Mouse (Mus musculus) lung, adult 2 months (tissue): ENCODE measurements around the gene March10.

ENCODE experiments used
- CTCF ChIP-seq: fragments of 200-500 bp; IDR thresholded peaks from 2 replicates; pipeline ENCODE4 v1.5.1; 2011; ENCODE audit warnings: mild to moderate bottlenecking, low read length, control low read depth; ENCODE audit not compliant: insufficient read depth
- POLR2A ChIP-seq: fragments of 200-500 bp; IDR thresholded peaks from 2 replicates; pipeline ENCODE4 v1.6.1; 2011; ENCODE audit warnings: low read depth, mild to moderate bottlenecking, control low read depth, low read length, borderline replicate concordance; ENCODE audit errors: extremely low read depth

GRCm38 (mm10) chr11:105362041-105362765 lies 94.3 kb downstream of the March10 start:
- TF ChIP-seq CTCF (no peak), POLR2A (no peak)
